Mouse (Mus musculus) neural tube, embryonic 15.5 days (tissue): Measurements from ENCODE around the gene Madcam1. TPM values are rescaled to one million over a fixed set of nuclear protein-coding genes. Genes with fewer than 3 reads are reported as not detected.

ENCODE experiments used
- ATAC-seq: fragments of 200-750 bp; cut with Nextera tagmentation; 2 replicates; pipeline ENCODE4 v1.8.0; 2017; ENCODE audit warnings: mild to moderate bottlenecking, moderate TSS enrichment, moderate library complexity; ENCODE audit not compliant: low FRiP score
- H3K27ac ChIP-seq: fragments of 300-500 bp; sonication (generic); replicated peaks from 2 replicates; pipeline ENCODE4 v1.5.1; 2015; ENCODE audit warnings: mild to moderate bottlenecking, inconsistent platforms
- H3K27me3 ChIP-seq: fragments of 300-500 bp; sonication (generic); replicated peaks from 2 replicates; pipeline ENCODE4 v1.6.1; 2015; ENCODE audit warnings: inconsistent platforms
- H3K36me3 ChIP-seq: fragments of 300-500 bp; sonication (generic); 2 replicates; pipeline ENCODE4 v1.6.1; 2015; ENCODE audit warnings: inconsistent platforms
- H3K4me1 ChIP-seq: fragments of 300-500 bp; sonication (generic); 2 replicates; pipeline ENCODE4 v1.6.1; 2015; ENCODE audit warnings: inconsistent platforms
- H3K4me2 ChIP-seq: fragments of 300-500 bp; sonication (generic); 2 replicates; pipeline ENCODE4 v1.6.1; 2015; ENCODE audit warnings: inconsistent platforms, mild to moderate bottlenecking, moderate library complexity
- H3K4me3 ChIP-seq: fragments of 300-500 bp; sonication (generic); replicated peaks from 2 replicates; pipeline ENCODE4 v1.5.1; 2015; ENCODE audit warnings: mild to moderate bottlenecking, inconsistent platforms
- H3K9ac ChIP-seq: fragments of 300-500 bp; sonication (generic); replicated peaks from 2 replicates; pipeline ENCODE4 v1.6.1; 2015; ENCODE audit warnings: mild to moderate bottlenecking, inconsistent platforms
- H3K9me3 ChIP-seq: fragments of 300-500 bp; sonication (generic); replicated peaks from 2 replicates; pipeline ENCODE4 v1.6.1; 2016; ENCODE audit warnings: inconsistent platforms
- WGBS: fragments of 180-500 bp; shearing (Covaris S2); methylation state at CpG from one replicate; pipeline ENCODE4 v1.1.7; 2015; ENCODE audit warnings: mixed read lengths; 5-methylcytosine and 5-hydroxymethylcytosine counted together
- polyA plus RNA-seq: library from polyadenylated mRNA; unstranded; fragments of >200 nt; fragmentation: Nextera tagmentation; extraction: Ambion mirVana; gene quantifications from 2 replicates; pipeline ENCODE4 v1.2.1, GENCODE M21; 2015

Madcam1 gene
- polyA plus RNA-seq, 1 experiment from 2014 or later: 1.0 TPM

- Histone ChIP-seq H3K9ac (peak overlapping the region; percentile 76), H3K36me3 (peaks cover 29% of the 10 kb centered on the region), H3K4me2 (peak overlapping the region; percentile 95), H3K27me3 (no peaks in the 10 kb centered on the region), H3K27ac (peak overlapping the region; percentile 88), H3K4me1 (peaks cover 28% of the 10 kb centered on the region), H3K4me3 (peak overlapping the region; percentile 81), H3K9me3 (no peaks in the 10 kb centered on the region)
- under 1% methylated on average over 10 of the region's 10 CpGs for WGBS
- ATAC-seq: peak; percentile 6
Measured at GRCm38 (mm10) chr10:79682551-79682915, 18.2 kb downstream of the Madcam1 start.

GRCm38 (mm10) chr10:79682916-79683582, 18.7 kb downstream of the Madcam1 start:
- Histone ChIP-seq H3K9ac (peak overlapping the region; percentile 76), H3K27ac (peak overlapping the region; percentile 88), H3K36me3 (peaks cover 34% of the 10 kb centered on the region), H3K27me3 (no peaks in the 10 kb centered on the region), H3K4me1 (peaks cover 28% of the 10 kb centered on the region), H3K4me2 (peak overlapping the region; percentile 95), H3K4me3 (peak overlapping the region; percentile 81), H3K9me3 (no peaks in the 10 kb centered on the region)
- no peak for ATAC-seq
- 6% methylated on average over 10 of the region's 10 CpGs for WGBS

GRCm38 (mm10) chr10:79683726-79684640, 19.6 kb downstream of the Madcam1 start:
- peak overlapping the region; percentile 88; the same call in 1 of the 2 replicates for H3K27ac ChIP-seq
- H3K36me3 ChIP-seq: peaks cover 44% of the 10 kb centered on the region
- H3K4me1 ChIP-seq: peaks cover 28% of the 10 kb centered on the region
- H3K4me3 ChIP-seq: peak overlapping the region; percentile 81
- no peaks in the 10 kb centered on the region for H3K9me3 ChIP-seq
- ATAC-seq: no peak
- peak overlapping the region; percentile 95 for H3K4me2 ChIP-seq
- H3K27me3 ChIP-seq: no peaks in the 10 kb centered on the region
- peak overlapping the region; percentile 76 for H3K9ac ChIP-seq
- 91% methylated on average over 6 of the region's 6 CpGs for WGBS

GRCm38 (mm10) chr10:79684770-79685600, 20.6 kb downstream of the Madcam1 start:
- Histone ChIP-seq H3K9me3 (no peaks in the 10 kb centered on the region), H3K4me2 (no peak overlapping the region), H3K27ac (no peak overlapping the region), H3K36me3 (peaks cover 48% of the 10 kb centered on the region), H3K9ac (no peak overlapping the region), H3K4me3 (no peak overlapping the region), H3K27me3 (no peaks in the 10 kb centered on the region), H3K4me1 (peaks cover 28% of the 10 kb centered on the region)
- WGBS: 97% methylated on average over 25 of the region's 25 CpGs
- no peak for ATAC-seq

- no peak for ATAC-seq
- peaks cover 21% of the 10 kb centered on the region for H3K4me1 ChIP-seq
- H3K9ac ChIP-seq: no peak overlapping the region
- peaks cover 48% of the 10 kb centered on the region for H3K36me3 ChIP-seq
- 92% methylated on average over 2 of the region's 2 CpGs for WGBS
- H3K9me3 ChIP-seq: no peaks in the 10 kb centered on the region
- H3K4me2 ChIP-seq: no peak overlapping the region
- H3K4me3 ChIP-seq: no peak overlapping the region
- H3K27ac ChIP-seq: no peak overlapping the region
- no peaks in the 10 kb centered on the region for H3K27me3 ChIP-seq
Measured at GRCm38 (mm10) chr10:79686219-79686618, 21.9 kb downstream of the Madcam1 start.

GRCm38 (mm10) chr10:79686691-79687090, 22.3 kb downstream of the Madcam1 start:
- Histone ChIP-seq H3K27me3 (no peaks in the 10 kb centered on the region), H3K4me1 (peaks cover 18% of the 10 kb centered on the region), H3K4me3 (no peak overlapping the region), H3K9ac (no peak overlapping the region), H3K9me3 (no peaks in the 10 kb centered on the region), H3K4me2 (no peak overlapping the region), H3K36me3 (peaks cover 48% of the 10 kb centered on the region), H3K27ac (no peak overlapping the region)
- no peak for ATAC-seq
- 91% methylated on average over 1 of the region's 1 CpGs for WGBS

- peaks cover 48% of the 10 kb centered on the region for H3K36me3 ChIP-seq
Measured at GRCm38 (mm10) chr10:79687513-79687912, 23.2 kb downstream of the Madcam1 start.

GRCm38 (mm10) chr10:79688720-79689119, 24.4 kb downstream of the Madcam1 start, which contains the start of gene Gzmm:
TSS of gene Gzmm (plus strand) at chr10:79689020.
- Histone ChIP-seq H3K9me3 (no peaks in the 10 kb centered on the region), H3K4me2 (no peak within 1 kb of the TSS), H3K27me3 (no peaks in the 10 kb centered on the region), H3K4me1 (peaks cover 7% of the 10 kb centered on the region), H3K36me3 (peaks cover 48% of the 10 kb centered on the region), H3K9ac (no peak within 1 kb of the TSS), H3K4me3 (no peak within 1 kb of the TSS), H3K27ac (no peak within 1 kb of the TSS)
- ATAC-seq: no peak
- WGBS: 79% methylated on average over 4 of the region's 4 CpGs

More at GRCm38 (mm10) chr10:79687513-79687912, 23.2 kb downstream of the Madcam1 start:
- H3K4me3 ChIP-seq: no peak overlapping the region
- WGBS: 97% methylated on average over 6 of the region's 6 CpGs
- no peaks in the 10 kb centered on the region for H3K27me3 ChIP-seq
- H3K4me1 ChIP-seq: peaks cover 18% of the 10 kb centered on the region
- H3K27ac ChIP-seq: no peak overlapping the region
- no peak overlapping the region for H3K4me2 ChIP-seq
- H3K9me3 ChIP-seq: no peaks in the 10 kb centered on the region
- ATAC-seq: no peak
- no peak overlapping the region for H3K9ac ChIP-seq

- 94% methylated on average over 3 of the region's 3 CpGs for WGBS
- no peaks in the 10 kb centered on the region for H3K27me3 ChIP-seq
- H3K4me1 ChIP-seq: peaks cover 2% of the 10 kb centered on the region
- no peak overlapping the region for H3K4me2 ChIP-seq
- H3K9ac ChIP-seq: no peak overlapping the region
- no peak overlapping the region for H3K27ac ChIP-seq
- no peaks in the 10 kb centered on the region for H3K9me3 ChIP-seq
- peaks cover 48% of the 10 kb centered on the region for H3K36me3 ChIP-seq
- no peak overlapping the region for H3K4me3 ChIP-seq
- no peak for ATAC-seq
Measured at GRCm38 (mm10) chr10:79689178-79689577, 24.8 kb downstream of the Madcam1 start.

GRCm38 (mm10) chr10:79691986-79692548, 27.7 kb downstream of the Madcam1 start:
- 95% methylated on average over 2 of the region's 2 CpGs for WGBS
- Histone ChIP-seq H3K9ac (no peak overlapping the region), H3K4me2 (no peak overlapping the region), H3K9me3 (no peaks in the 10 kb centered on the region), H3K27ac (no peak overlapping the region), H3K27me3 (no peaks in the 10 kb centered on the region), H3K36me3 (peaks cover 24% of the 10 kb centered on the region), H3K4me1 (peaks cover 15% of the 10 kb centered on the region; the same call in 1 of the 2 replicates), H3K4me3 (no peak overlapping the region)
- ATAC-seq: no peak
